Mouse (Mus musculus): ENCODE data around the gene Ankdd1a.

DNA sequence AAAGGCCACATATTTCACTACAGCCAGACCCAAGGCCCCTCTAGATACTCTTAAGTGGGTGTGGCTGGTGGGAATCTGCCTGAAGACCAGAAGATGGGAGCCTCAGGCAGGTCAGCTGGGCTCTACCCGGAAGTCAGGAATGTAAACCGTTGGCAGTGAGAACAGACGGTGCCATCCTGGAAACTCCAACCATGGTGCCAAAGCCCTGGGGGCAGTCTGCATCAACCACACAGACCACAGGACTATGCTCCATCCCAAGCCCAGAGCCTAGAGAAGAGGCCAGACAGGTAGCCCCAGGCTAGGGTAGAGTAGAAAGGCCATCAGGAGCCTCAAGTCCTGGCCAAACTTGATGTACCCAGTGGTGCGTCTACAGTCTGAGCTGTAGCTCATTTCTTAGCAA, 35.6 kb upstream of the Ankdd1a start:
- TF ChIP-seq CTCF (IDR thresholded peaks at IDR 0.05; ENCODE audit: extremely low read depth, insufficient read length, insufficient replicate concordance, low read depth, low read length) (no peak), POLR2A (IDR thresholded peaks at IDR 0.05; ENCODE audit: low read depth, low read length) (no peak)
